Mouse (Mus musculus): ENCODE measurements around the gene Slc9a9.

- TF ChIP-seq POLR2A (IDR thresholded peaks at IDR 0.05; ENCODE audit: borderline replicate concordance, extremely low read depth, insufficient read depth, insufficient read length, poor library complexity, severe bottlenecking) (no peak), CTCF (IDR thresholded peaks at IDR 0.05; ENCODE audit: borderline replicate concordance, extremely low read depth, insufficient read depth, insufficient read length) (no peak)
These were observed 404.0 kb downstream of the Slc9a9 start for GRCm38 (mm10) chr9:95073691-95074090.
